Mouse (Mus musculus) liver, postnatal 0 days (tissue): ENCODE data around the gene Usp29.

Experiments used
- CTCF ChIP-seq: sonication (generic); IDR thresholded peaks from 2 replicates; pipeline ENCODE4 v1.5.1; 2016; ENCODE audit warnings: antibody characterized with exemption, low read depth
- EP300 ChIP-seq: IDR thresholded peaks from 2 replicates; pipeline ENCODE4 v1.6.1; 2016; ENCODE audit warnings: antibody characterized with exemption, low read depth, mild to moderate bottlenecking

GRCm38 (mm10) chr7:6787000-6787399 lies 56.6 kb downstream of the Usp29 start:
- TF ChIP-seq CTCF (no peak), EP300 (no peak)
